Mouse (Mus musculus): ENCODE measurements around the gene A830031A19Rik. TPM values are rescaled to one million over a fixed set of nuclear protein-coding genes. Genes with fewer than 3 reads are reported as not detected.
A peak's percentile ranks its signal among the peaks of the same experiment; 100 is the strongest.

A830031A19Rik gene
- not detected in 2 replicates for polyA plus RNA-seq (2016; fragmentation: Nextera tagmentation; extraction: Ambion mirVana)

- Histone ChIP-seq H3K4me3 (peak within 1 kb of the TSS; percentile 96), H3K9me3 (replicated peaks) (no peaks in the 10 kb centered on the region), H3K27ac (peak within 1 kb of the TSS; percentile 98), H3K27me3 (ENCODE audit: low read depth, poor library complexity, severe bottlenecking) (peaks cover 7% of the 10 kb centered on the region; the same call in 1 of the 2 replicates), H3K4me1 (peaks cover 55% of the 10 kb centered on the region), H3K36me3 (no peaks in the 10 kb centered on the region)
- DNase-seq (ENCODE audit: low spot score) = peak; percentile 66
- WGBS = 0% methylated on average over 11 of the region's 11 CpGs
Observed at GRCm38 (mm10) chr11:24074634-24075104, at the start of gene A830031A19Rik. TSS of gene A830031A19Rik (minus strand) at chr11:24075054.

GRCm38 (mm10) chr11:24123991-24124390, 49.1 kb upstream of the A830031A19Rik start:
- Histone ChIP-seq H3K27ac (no peak overlapping the region), H3K9me3 (replicated peaks) (no peaks in the 10 kb centered on the region), H3K4me1 (peaks cover 46% of the 10 kb centered on the region), H3K27me3 (ENCODE audit: low read depth, poor library complexity, severe bottlenecking) (no peaks in the 10 kb centered on the region), H3K36me3 (peaks cover 55% of the 10 kb centered on the region), H3K4me3 (no peak overlapping the region)
- 96% methylated on average over 2 of the region's 2 CpGs for WGBS
- DNase-seq (ENCODE audit: low spot score) = no peak

GRCm38 (mm10) chr11:24122899-24123298, 48.0 kb upstream of the A830031A19Rik start:
- H3K4me1 ChIP-seq = peaks cover 44% of the 10 kb centered on the region

DNA sequence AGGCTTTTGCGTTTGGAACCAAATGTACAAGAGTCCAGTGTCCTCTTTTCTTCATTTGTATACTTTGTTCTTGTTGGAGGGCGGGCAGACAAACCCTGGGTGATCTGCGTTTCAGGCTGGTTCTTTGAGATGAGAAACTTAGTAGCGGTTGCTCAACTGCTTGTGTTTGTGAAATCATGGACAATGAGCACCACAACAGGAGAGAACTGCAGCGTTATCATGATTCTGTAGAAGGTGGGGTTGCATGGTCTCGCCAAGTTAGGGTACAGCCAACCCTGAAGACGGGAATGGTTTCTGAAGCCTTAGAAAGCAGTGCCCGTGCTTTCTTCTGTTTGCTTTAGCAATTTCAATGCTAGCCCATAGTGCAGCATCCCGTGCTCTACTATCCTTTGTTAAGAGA, 46.3 kb upstream of the A830031A19Rik start:
- Histone ChIP-seq H3K9me3 (replicated peaks) (no peaks in the 10 kb centered on the region), H3K27ac (no peak overlapping the region), H3K4me3 (no peak overlapping the region), H3K27me3 (ENCODE audit: low read depth, poor library complexity, severe bottlenecking) (no peaks in the 10 kb centered on the region), H3K4me1 (peaks cover 37% of the 10 kb centered on the region; the same call in 1 of the 2 replicates), H3K36me3 (peaks cover 63% of the 10 kb centered on the region)
- DNase-seq (ENCODE audit: low spot score) = no peak
- WGBS = 91% methylated on average over 9 of the region's 9 CpGs

More at GRCm38 (mm10) chr11:24122899-24123298, 48.0 kb upstream of the A830031A19Rik start:
- Histone ChIP-seq H3K36me3 (peaks cover 61% of the 10 kb centered on the region), H3K27ac (no peak overlapping the region), H3K27me3 (ENCODE audit: low read depth, poor library complexity, severe bottlenecking) (no peaks in the 10 kb centered on the region), H3K9me3 (replicated peaks) (no peaks in the 10 kb centered on the region), H3K4me3 (no peak overlapping the region)
- WGBS = 92% methylated on average over 7 of the region's 7 CpGs
- no peak for DNase-seq (ENCODE audit: low spot score)

DNA sequence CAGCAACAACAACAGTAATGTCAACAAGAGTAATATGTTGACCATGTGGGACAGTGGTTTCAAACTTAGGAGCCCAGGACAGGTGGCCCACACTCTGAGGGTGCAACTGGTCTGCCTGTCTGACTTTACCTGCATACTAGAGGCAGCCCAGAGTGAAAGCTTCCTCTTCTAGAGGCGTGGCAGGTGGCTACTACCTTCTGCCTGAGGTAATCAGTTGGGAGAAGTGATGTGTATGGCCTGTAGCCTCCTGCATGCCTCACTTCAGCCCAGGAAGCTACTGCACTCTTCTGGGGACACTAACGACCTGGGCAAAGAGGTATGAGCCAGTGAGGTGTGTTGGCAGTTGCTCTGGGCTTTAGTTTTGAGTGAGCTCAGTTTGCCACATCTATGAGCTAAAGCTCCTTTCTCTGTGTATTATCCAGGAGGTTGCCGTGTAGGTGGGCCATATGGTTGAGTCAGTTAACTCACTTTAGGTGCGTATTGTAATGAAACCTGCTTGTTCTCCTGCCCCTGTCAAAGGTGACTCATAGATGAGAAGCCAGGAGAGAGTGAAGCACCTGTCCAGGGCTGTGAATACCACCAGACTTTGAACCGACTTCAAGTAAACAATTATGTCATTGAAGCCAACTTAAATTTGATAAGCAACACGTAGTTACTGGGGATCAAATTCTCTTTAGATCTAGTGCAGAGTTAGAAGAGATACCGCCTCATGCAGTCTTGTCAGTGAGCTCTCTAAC, 41.9 kb upstream of the A830031A19Rik start:
- Histone ChIP-seq H3K9me3 (replicated peaks) (no peaks in the 10 kb centered on the region), H3K4me3 (no peak overlapping the region), H3K36me3 (peaks cover 87% of the 10 kb centered on the region), H3K4me1 (peaks cover 33% of the 10 kb centered on the region; the same call in 1 of the 2 replicates), H3K27ac (no peak overlapping the region), H3K27me3 (ENCODE audit: low read depth, poor library complexity, severe bottlenecking) (no peaks in the 10 kb centered on the region)
- 89% methylated on average over 7 of the region's 7 CpGs for WGBS
- no peak for DNase-seq (ENCODE audit: low spot score)

DNA sequence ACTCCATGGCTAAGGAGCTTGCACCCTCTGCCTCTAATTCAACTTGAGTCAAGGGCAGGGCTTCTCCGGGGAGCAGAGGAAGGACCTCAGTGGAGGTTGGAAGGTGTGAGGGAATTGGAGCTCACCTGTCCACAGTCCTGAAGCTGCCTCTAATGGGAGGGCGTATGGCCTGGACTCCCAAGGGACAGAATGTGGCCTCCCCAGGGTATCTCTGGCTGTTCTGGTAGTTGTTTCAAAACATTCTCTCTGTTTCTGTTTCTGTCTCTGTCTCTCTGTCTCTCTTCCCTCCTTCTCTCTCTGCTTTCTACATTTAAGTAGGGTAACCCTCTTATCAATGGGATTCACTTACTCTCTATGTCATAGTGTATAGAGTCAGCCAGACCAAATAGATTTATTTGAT, 41.2 kb upstream of the A830031A19Rik start:
- Histone ChIP-seq H3K27ac (no peak overlapping the region), H3K4me3 (no peak overlapping the region), H3K9me3 (replicated peaks) (no peaks in the 10 kb centered on the region), H3K36me3 (peaks cover 85% of the 10 kb centered on the region), H3K27me3 (ENCODE audit: low read depth, poor library complexity, severe bottlenecking) (no peaks in the 10 kb centered on the region), H3K4me1 (peaks cover 29% of the 10 kb centered on the region; the same call in 1 of the 2 replicates)
- WGBS = 89% methylated on average over 2 of the region's 2 CpGs
- DNase-seq (ENCODE audit: low spot score) = no peak

GRCm38 (mm10) chr11:24115017-24115752, 40.3 kb upstream of the A830031A19Rik start:
- no peaks in the 10 kb centered on the region for H3K9me3 ChIP-seq (replicated peaks)
- WGBS = 80% methylated on average over 12 of the region's 12 CpGs
- H3K27ac ChIP-seq = no peak overlapping the region
- H3K36me3 ChIP-seq = peaks cover 77% of the 10 kb centered on the region
- DNase-seq (ENCODE audit: low spot score) = no peak
- no peak overlapping the region for H3K4me3 ChIP-seq
- H3K4me1 ChIP-seq = peaks cover 21% of the 10 kb centered on the region; the same call in 1 of the 2 replicates
- no peaks in the 10 kb centered on the region for H3K27me3 ChIP-seq (ENCODE audit: low read depth, poor library complexity, severe bottlenecking)

DNA sequence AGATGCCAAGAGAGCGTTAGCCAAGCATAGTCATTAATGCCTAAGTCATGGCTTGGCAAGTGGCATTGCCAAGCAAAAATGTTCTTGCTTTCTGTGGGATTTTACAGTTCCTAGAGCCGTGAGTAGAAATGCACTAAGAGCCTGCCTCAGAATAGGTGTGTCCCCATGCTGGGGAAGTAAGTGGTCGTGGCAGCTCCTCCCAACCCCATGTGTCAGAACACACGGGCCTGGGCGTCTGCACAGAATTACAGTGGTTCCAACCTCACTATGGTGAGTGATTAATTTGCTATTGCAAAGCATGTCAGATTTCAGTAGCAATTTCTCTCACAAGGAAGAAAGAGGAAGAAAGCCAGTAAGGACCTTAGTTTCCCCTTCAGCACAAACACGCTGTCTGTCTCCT, 36.9 kb upstream of the A830031A19Rik start:
- 56% methylated on average over 6 of the region's 6 CpGs for WGBS
- Histone ChIP-seq H3K36me3 (peaks cover 57% of the 10 kb centered on the region), H3K4me3 (no peak overlapping the region), H3K27ac (no peak overlapping the region), H3K4me1 (peaks cover 13% of the 10 kb centered on the region; the same call in 1 of the 2 replicates), H3K27me3 (ENCODE audit: low read depth, poor library complexity, severe bottlenecking) (no peaks in the 10 kb centered on the region), H3K9me3 (replicated peaks) (no peaks in the 10 kb centered on the region)
- DNase-seq (ENCODE audit: low spot score) = no peak

GRCm38 (mm10) chr11:24110113-24110512, 35.3 kb upstream of the A830031A19Rik start:
- no peak for DNase-seq (ENCODE audit: low spot score)
- H3K4me1 ChIP-seq = peaks cover 13% of the 10 kb centered on the region; the same call in 1 of the 2 replicates
- H3K27ac ChIP-seq = no peak overlapping the region
- H3K9me3 ChIP-seq (replicated peaks) = no peaks in the 10 kb centered on the region
- no peak overlapping the region for H3K4me3 ChIP-seq
- WGBS = 80% methylated on average over 2 of the region's 2 CpGs
- H3K36me3 ChIP-seq = peaks cover 48% of the 10 kb centered on the region
- H3K27me3 ChIP-seq (ENCODE audit: low read depth, poor library complexity, severe bottlenecking) = no peaks in the 10 kb centered on the region

- no peak overlapping the region for H3K27ac ChIP-seq
- H3K9me3 ChIP-seq (replicated peaks) = no peaks in the 10 kb centered on the region
- H3K27me3 ChIP-seq (ENCODE audit: low read depth, poor library complexity, severe bottlenecking) = no peaks in the 10 kb centered on the region
- DNase-seq (ENCODE audit: low spot score) = no peak
- WGBS = 95% methylated on average over 3 of the region's 3 CpGs
- H3K36me3 ChIP-seq = peaks cover 46% of the 10 kb centered on the region
- no peak overlapping the region for H3K4me3 ChIP-seq
- peaks cover 13% of the 10 kb centered on the region; the same call in 1 of the 2 replicates for H3K4me1 ChIP-seq
Observed at GRCm38 (mm10) chr11:24109388-24109787, 34.5 kb upstream of the A830031A19Rik start.

- 82% methylated on average over 3 of the region's 3 CpGs for WGBS
- Histone ChIP-seq H3K4me1 (peaks cover 12% of the 10 kb centered on the region; the same call in 1 of the 2 replicates), H3K27me3 (ENCODE audit: low read depth, poor library complexity, severe bottlenecking) (no peaks in the 10 kb centered on the region), H3K36me3 (peaks cover 45% of the 10 kb centered on the region), H3K9me3 (replicated peaks) (no peaks in the 10 kb centered on the region), H3K4me3 (no peak overlapping the region), H3K27ac (no peak overlapping the region)
- no peak for DNase-seq (ENCODE audit: low spot score)
Observed at GRCm38 (mm10) chr11:24108974-24109373, 34.1 kb upstream of the A830031A19Rik start.

DNA sequence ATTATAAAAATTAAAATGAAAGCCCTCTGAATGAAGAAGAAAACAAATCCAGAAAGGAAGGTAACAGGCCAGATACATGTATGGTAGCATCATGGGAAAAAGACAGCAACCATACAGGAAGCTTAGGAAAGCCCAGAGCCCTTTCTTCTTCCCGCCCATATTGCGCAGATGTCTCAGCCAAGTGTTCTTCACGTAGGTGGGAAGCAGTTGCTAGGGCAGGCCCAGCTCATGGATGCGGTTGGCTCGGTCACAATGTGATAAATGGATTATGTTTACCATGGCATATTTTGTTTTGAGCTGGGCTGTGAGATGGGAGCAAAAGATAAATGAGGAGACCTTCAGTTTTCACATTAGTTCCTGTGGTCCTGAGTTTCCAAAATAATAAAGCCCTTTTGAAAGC, 32.6 kb upstream of the A830031A19Rik start:
- DNase-seq (ENCODE audit: low spot score) = no peak
- no peaks in the 10 kb centered on the region for H3K9me3 ChIP-seq (replicated peaks)
- H3K4me1 ChIP-seq = peaks cover 14% of the 10 kb centered on the region; the same call in 1 of the 2 replicates
- no peak overlapping the region for H3K4me3 ChIP-seq
- WGBS = 86% methylated on average over 5 of the region's 5 CpGs
- H3K27me3 ChIP-seq (ENCODE audit: low read depth, poor library complexity, severe bottlenecking) = no peaks in the 10 kb centered on the region
- no peak overlapping the region for H3K27ac ChIP-seq
- H3K36me3 ChIP-seq = peaks cover 42% of the 10 kb centered on the region
